Mouse (Mus musculus): ENCODE data around the gene Zfp335.

DNA sequence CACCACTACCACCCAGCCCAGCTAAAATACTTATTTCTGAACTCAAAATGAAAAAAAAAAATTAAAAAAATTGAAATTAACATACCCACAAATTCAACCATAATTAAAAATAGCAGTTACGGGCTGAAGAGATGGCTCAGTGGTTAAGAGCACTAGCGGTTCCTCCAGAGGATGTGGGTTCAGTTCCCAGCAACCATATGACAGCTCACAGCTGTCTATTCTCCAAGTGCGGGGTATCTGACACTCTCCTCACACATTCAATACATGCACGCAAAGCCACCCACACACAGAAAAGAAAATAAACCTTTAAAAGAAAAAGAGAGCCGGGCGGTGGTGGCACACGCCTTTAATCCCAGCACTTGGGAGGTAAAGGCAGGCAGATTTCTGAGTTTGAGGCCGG is 61.5 kb downstream of the Zfp335 start:
- TF ChIP-seq CTCF (conservative IDR thresholded peaks at IDR 0.05 in 1 of 2, IDR thresholded peaks at IDR 0.05 in 1 of 2; ENCODE audit: low read depth in 2 of 2, low read length in 2 of 2) (no peak), USF2 (conservative IDR thresholded peaks at IDR 0.05; ENCODE audit: low read depth, low read length) (no peak)
